Mouse (Mus musculus): ENCODE data around the gene Agtpbp1.

The Agtpbp1 gene

GRCm38 (mm10) chr13:59429369-59429768 is 155.7 kb downstream of the Agtpbp1 start:
- DNase-seq (ENCODE audit: low read depth): peak; percentile 71

GRCm38 (mm10) chr13:59423871-59424270 is 161.2 kb downstream of the Agtpbp1 start:
- no peak for DNase-seq (ENCODE audit: low read depth)

GRCm38 (mm10) chr13:59416530-59417230 is 168.3 kb downstream of the Agtpbp1 start:
- no peak for DNase-seq (ENCODE audit: low read depth)

GRCm38 (mm10) chr13:59413885-59414284 is 171.1 kb downstream of the Agtpbp1 start:
- DNase-seq (ENCODE audit: low read depth): no peak

- DNase-seq (ENCODE audit: low read depth): no peak
Observed at GRCm38 (mm10) chr13:59412672-59413071, 172.4 kb downstream of the Agtpbp1 start.

- DNase-seq (ENCODE audit: low read depth): peak; percentile 24
Observed at GRCm38 (mm10) chr13:59407182-59407581, 177.8 kb downstream of the Agtpbp1 start.

GRCm38 (mm10) chr13:59402026-59402775 is 182.8 kb downstream of the Agtpbp1 start:
- DNase-seq (ENCODE audit: low read depth): no peak

- peak; percentile 38 for DNase-seq (ENCODE audit: low read depth)
Observed at GRCm38 (mm10) chr13:59397571-59397970, 187.5 kb downstream of the Agtpbp1 start.
